Mouse (Mus musculus): ENCODE data around the gene Mybpc2. TPM values are rescaled to one million over a fixed set of nuclear protein-coding genes. Genes with fewer than 3 reads are reported as not detected.

Mybpc2 gene
- polyA plus RNA-seq, 1 experiment from 2014 or later: 0.04 TPM

DNA sequence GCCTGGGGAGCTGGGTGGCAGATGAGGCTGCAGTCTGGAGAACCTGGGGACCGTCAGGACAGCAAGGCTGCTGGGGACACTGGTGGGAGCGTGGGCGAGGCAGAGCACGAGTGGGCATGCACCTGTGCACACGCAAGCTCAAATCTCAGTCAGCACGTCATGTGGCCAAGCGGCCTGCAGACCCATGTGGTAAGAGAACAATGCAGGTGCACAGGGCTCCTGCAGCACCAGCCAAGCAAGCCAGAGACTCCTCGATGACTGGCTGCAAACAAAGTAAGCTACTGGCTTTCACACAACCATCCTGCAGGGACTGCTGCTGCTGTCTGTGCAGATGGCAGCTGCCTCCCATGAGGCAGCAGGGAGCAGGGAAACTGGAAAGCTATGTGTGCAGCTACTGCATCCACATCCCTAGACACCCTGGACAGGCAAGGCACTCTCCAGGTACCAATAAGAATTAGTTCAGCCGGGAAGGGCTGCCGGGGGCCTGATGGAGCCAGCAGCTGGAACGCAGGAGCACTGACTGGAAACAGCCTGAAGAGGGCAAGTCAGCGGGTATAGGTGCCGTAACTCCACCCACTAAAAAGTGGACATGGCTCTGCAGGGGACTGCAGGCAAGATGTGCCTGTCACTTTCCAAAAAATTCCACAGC is 37.4 kb downstream of the Mybpc2 start:
- WGBS: 71% methylated on average over 13 of the region's 13 CpGs
- Histone ChIP-seq H3K4me1 (peaks cover 9% of the 10 kb centered on the region), H3K27ac (replicated peaks) (no peak overlapping the region), H3K27me3 (replicated peaks; ENCODE audit: low read depth, poor library complexity, severe bottlenecking) (peaks cover 13% of the 10 kb centered on the region), H3K9me3 (no peaks in the 10 kb centered on the region), H3K4me3 (no peak overlapping the region), H3K36me3 (replicated peaks) (peaks cover 44% of the 10 kb centered on the region)
- no peak for DNase-seq (ENCODE audit: low spot score)

DNA sequence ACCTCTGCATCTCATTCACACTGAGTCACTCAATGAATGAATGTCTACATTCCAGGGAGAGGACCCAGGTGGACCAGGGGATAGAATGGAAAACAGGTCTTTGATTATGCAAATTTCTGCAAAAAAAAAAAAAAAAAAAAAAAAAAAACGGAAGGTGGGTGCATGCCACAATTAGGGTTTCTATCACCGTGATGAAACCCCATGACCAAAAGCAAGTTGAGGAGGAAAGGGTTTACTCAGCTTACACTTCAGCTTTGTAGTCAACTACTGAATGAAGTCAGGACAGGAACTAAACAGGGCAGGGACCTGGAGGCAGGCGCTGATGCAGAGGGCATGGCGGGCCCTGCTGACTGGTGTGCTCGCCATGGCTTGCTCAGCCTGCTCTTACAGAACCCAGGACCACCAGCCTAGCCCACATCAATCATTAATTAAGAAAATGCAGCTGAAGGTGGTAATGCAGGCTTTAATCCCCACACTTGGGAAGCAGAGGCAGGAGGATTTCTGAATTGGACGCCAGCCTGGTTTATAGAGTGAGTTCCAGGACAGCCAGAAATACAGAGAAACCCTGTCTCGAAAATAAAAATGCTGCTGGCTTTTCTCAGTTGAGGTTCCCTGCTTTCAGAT is 38.8 kb downstream of the Mybpc2 start:
- WGBS: 78% methylated on average over 7 of the region's 7 CpGs
- H3K4me3 ChIP-seq: no peak overlapping the region
- no peak for DNase-seq (ENCODE audit: low spot score)

DNA sequence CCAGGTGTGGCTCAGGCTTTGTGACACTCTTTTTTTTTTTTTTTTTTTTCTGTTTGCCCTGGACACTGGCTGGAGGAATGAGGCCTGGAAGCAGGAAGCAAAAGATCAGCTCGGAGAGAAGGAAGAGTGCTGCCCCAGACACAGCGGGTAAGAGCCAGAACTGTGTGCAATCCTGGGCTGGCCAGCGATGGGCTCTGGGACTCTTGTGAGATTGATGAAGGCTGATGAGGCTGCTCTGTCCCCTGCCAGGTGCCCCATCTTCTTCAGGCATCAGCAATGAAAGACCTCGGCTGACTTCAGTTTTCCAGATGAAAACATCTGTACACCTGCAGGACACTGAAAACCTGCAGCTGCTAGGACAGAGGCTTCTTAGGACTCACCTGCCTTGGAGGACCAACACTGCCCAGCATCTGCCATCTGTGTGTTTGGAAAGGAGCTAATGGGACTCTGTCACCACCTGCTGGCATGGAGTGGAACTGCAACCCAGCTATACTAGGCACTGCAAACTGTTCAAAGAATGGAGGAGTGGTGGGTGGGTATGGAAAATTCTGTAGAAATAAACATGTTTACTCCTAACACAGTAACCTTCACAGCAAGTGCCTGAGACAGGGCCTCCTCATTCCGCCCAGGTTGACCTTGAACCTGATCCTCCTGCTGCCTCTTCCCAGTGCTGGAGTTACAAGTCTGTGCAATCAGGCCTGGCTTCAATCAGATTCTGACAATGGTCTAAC is 39.5 kb downstream of the Mybpc2 start:
- peak; percentile 84 for DNase-seq (ENCODE audit: low spot score)
- H3K27ac ChIP-seq (replicated peaks): no peak overlapping the region
- peaks cover 9% of the 10 kb centered on the region for H3K4me1 ChIP-seq
- no peaks in the 10 kb centered on the region for H3K9me3 ChIP-seq
- H3K27me3 ChIP-seq (replicated peaks; ENCODE audit: low read depth, poor library complexity, severe bottlenecking): peaks cover 32% of the 10 kb centered on the region
- 30% methylated on average over 5 of the region's 5 CpGs for WGBS
- no peak overlapping the region for H3K4me3 ChIP-seq
- peaks cover 23% of the 10 kb centered on the region for H3K36me3 ChIP-seq (replicated peaks)

More for the DNA sequence above, 38.8 kb downstream of the Mybpc2 start:
- H3K4me1 ChIP-seq: peaks cover 9% of the 10 kb centered on the region
- H3K36me3 ChIP-seq (replicated peaks): peaks cover 30% of the 10 kb centered on the region
- peaks cover 25% of the 10 kb centered on the region for H3K27me3 ChIP-seq (replicated peaks; ENCODE audit: low read depth, poor library complexity, severe bottlenecking)
- no peak overlapping the region for H3K27ac ChIP-seq (replicated peaks)
- H3K9me3 ChIP-seq: no peaks in the 10 kb centered on the region

DNA sequence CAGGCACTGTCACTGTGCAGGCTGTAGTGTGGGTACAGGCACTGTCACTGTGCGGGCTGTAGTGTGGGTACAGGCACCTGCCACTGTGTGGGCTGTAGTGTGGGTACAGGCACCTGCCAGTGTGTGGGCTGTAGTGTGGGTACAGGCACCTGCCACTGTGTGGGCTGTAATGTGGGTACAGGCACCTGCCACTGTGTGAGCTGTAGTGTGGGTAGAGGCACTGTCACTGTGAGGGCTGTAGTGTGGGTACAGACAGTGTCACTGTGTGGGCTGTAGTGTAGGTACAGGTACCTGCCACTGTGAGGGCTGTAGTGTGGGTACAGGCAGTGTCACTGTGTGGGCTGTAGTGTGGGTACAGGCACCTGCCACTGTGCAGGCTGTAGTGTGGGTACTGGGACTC is 40.3 kb downstream of the Mybpc2 start:
- no peaks in the 10 kb centered on the region for H3K9me3 ChIP-seq
- no peak overlapping the region; the same call in 1 of the 2 replicates for H3K27ac ChIP-seq (replicated peaks)
- peaks cover 15% of the 10 kb centered on the region for H3K36me3 ChIP-seq (replicated peaks)
- peaks cover 41% of the 10 kb centered on the region for H3K27me3 ChIP-seq (replicated peaks; ENCODE audit: low read depth, poor library complexity, severe bottlenecking)
- H3K4me1 ChIP-seq: peaks cover 9% of the 10 kb centered on the region
- H3K4me3 ChIP-seq: no peak overlapping the region
- DNase-seq (ENCODE audit: low spot score): no peak
- 94% methylated on average over 1 of the region's 1 CpGs for WGBS

DNA sequence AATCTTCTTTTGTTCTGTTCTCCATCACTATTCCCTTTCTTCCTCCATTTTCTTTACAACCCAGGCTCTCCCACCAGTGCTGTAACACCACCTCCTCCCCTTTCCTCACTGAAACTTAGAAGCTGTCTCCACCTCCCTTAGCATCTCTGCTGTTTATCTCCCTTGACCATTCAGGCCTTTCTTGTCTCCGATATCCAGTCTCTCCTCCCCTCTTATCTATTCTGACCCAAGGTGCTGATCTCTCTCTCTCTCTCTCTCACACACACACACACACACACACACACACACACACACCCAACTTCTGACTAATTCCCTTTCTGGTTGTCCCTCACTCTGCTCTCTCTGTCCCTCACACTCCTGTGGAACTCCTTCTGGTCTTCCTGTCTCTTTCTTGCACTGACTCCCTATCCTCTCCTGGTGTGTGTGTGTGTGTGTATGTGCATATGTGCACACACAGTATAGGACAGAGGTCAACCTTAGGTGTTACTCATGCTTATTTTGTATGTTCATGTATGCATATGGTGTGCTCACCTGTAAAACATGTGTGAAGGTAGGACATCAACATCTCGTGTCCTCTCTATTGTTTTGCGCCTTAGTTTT is 41.5 kb downstream of the Mybpc2 start:
- no peak for DNase-seq (ENCODE audit: low spot score)
- no peak overlapping the region for H3K27ac ChIP-seq (replicated peaks)

DNA sequence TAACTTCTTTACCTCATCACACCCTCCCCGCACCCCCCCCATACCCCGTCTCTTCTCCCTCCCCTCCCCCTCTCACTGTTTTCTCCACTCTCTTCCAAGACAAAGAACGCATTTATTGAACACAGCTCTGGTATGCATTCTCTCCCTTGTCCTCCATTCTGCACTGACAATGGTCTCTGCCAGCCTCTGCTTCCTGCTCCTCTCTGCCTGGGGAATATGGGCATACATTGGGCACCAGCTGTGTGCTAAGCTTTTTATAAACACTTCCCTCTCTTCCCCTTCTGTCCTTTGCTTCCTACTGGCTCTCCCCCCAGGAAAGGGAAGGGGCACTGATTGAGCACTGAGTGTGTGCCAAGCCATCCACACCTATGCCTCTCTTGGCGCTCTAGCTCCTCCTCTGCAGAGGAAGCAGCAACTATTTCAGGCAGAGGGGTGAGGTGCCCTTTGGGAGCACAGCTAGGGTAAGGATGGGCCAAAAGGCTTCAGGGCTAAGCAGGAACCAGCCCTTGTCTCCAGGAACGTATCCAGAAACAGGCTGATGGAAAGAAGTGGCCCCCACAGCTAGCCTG is 49.3 kb downstream of the Mybpc2 start:
- H3K27me3 ChIP-seq (replicated peaks; ENCODE audit: low read depth, poor library complexity, severe bottlenecking): peaks cover 71% of the 10 kb centered on the region
- DNase-seq (ENCODE audit: low spot score): no peak

More for the DNA sequence above, 41.5 kb downstream of the Mybpc2 start:
- WGBS: 78% methylated on average over 3 of the region's 3 CpGs
- H3K4me3 ChIP-seq: no peak overlapping the region
- peaks cover 9% of the 10 kb centered on the region for H3K4me1 ChIP-seq
- peaks cover 5% of the 10 kb centered on the region; the same call in 1 of the 2 replicates for H3K36me3 ChIP-seq (replicated peaks)
- no peaks in the 10 kb centered on the region for H3K9me3 ChIP-seq
- H3K27me3 ChIP-seq (replicated peaks; ENCODE audit: low read depth, poor library complexity, severe bottlenecking): peaks cover 53% of the 10 kb centered on the region

DNA sequence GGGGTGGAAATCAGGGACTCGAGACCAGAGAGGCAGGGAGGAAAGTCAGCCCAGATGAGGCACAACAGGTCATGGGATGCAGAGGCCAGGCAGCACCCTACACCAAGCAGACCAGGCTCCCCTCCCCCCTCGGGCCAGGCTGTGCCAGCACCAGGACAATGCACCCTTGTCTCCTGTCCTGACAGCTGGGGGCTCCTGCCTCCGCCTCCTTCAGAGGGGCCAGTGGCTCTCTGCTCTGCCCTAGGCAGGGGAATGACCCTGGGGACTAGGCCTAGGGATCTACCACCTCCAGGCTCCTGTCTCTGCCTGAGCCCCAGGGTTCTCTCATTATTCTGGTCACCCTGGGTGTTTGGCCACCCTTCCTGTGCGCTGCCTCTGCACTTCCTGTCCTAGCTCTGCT is 50.0 kb downstream of the Mybpc2 start:
- H3K27me3 ChIP-seq (replicated peaks; ENCODE audit: low read depth, poor library complexity, severe bottlenecking): peaks cover 64% of the 10 kb centered on the region
- no peaks in the 10 kb centered on the region for H3K9me3 ChIP-seq
- H3K27ac ChIP-seq (replicated peaks): peak overlapping the region; percentile 73
- peak; percentile 55 for DNase-seq (ENCODE audit: low spot score)
- peaks cover 3% of the 10 kb centered on the region; the same call in 1 of the 2 replicates for H3K36me3 ChIP-seq (replicated peaks)
- 4% methylated on average over 4 of the region's 4 CpGs for WGBS
- no peak overlapping the region; the same call in 1 of the 2 replicates for H3K4me3 ChIP-seq
- peaks cover 49% of the 10 kb centered on the region for H3K4me1 ChIP-seq

More for the DNA sequence above, 49.3 kb downstream of the Mybpc2 start:
- no peak overlapping the region for H3K4me3 ChIP-seq
- H3K4me1 ChIP-seq: peaks cover 47% of the 10 kb centered on the region
- H3K9me3 ChIP-seq: no peaks in the 10 kb centered on the region
- 0 out of 2 replicates have a peak, but pooled peaks cover 3% of the 10 kb centered on the region for H3K36me3 ChIP-seq (replicated peaks)
- peak overlapping the region; percentile 76 for H3K27ac ChIP-seq (replicated peaks)
- WGBS: 34% methylated on average over 5 of the region's 5 CpGs

DNA sequence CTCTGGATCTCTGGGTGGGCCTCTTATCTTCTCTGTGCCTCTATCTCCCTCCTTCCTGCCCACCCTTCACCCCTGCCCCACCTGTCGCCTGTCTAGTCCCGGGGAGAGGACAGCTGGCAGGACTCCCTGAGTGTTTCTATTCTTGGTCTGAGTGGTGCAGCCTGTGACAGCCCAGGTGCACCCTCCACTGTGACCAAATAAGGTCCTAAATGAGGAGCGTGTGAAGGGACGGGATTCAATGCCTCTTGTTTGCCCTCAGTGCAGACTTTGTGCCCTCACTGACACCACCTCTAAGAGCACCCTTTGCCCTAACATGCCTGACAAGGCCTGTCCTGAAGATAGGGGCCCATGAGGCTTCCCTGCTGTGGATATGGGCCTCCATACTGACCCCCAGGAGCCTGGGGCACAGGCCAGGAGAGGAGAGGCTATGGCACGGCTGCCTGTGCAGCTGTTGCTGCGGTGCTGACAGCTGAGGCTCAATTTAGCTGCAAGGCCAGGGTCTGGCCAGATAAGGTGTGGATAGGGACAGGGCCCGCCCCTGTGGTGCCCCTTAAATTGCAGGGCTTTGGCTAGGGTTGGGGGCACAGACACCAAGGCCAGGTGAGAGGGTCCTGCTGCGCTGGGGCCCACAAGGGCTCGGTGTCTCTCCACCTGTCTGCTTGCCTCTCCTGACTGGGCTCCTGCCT is 51.4 kb downstream of the Mybpc2 start:
- Histone ChIP-seq H3K4me3 (no peak overlapping the region), H3K27ac (replicated peaks) (peak overlapping the region; percentile 58), H3K4me1 (peaks cover 62% of the 10 kb centered on the region), H3K27me3 (replicated peaks; ENCODE audit: low read depth, poor library complexity, severe bottlenecking) (peaks cover 51% of the 10 kb centered on the region), H3K9me3 (no peaks in the 10 kb centered on the region), H3K36me3 (replicated peaks) (peaks cover 3% of the 10 kb centered on the region; the same call in 1 of the 2 replicates)
- no peak for DNase-seq (ENCODE audit: low spot score)
- 65% methylated on average over 9 of the region's 9 CpGs for WGBS

DNA sequence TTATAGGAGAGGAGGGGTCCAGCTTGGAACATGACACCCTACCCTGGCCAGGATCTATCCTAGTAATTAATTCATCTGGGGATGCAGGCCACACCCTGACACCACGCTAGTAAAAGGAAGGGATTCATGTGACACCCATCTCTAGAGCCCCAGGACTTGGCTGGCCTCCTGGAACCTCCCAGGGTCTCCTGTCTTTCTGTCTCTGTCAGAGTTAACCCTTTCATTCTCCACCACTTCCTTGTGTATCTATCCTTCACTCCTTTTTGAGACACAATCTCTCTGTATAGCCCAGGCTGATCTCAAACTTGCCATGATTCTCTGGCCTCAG is 51.9 kb downstream of the Mybpc2 start:
- 9% methylated on average over 1 of the region's 1 CpGs for WGBS
- Histone ChIP-seq H3K4me1 (peaks cover 64% of the 10 kb centered on the region), H3K27me3 (replicated peaks; ENCODE audit: low read depth, poor library complexity, severe bottlenecking) (peaks cover 45% of the 10 kb centered on the region), H3K36me3 (replicated peaks) (peaks cover 3% of the 10 kb centered on the region; the same call in 1 of the 2 replicates), H3K9me3 (no peaks in the 10 kb centered on the region), H3K27ac (replicated peaks) (0 out of 2 replicates have a peak overlapping the region, but pooled peaks have one; percentile 58), H3K4me3 (no peak overlapping the region)
- DNase-seq (ENCODE audit: low spot score): no peak

DNA sequence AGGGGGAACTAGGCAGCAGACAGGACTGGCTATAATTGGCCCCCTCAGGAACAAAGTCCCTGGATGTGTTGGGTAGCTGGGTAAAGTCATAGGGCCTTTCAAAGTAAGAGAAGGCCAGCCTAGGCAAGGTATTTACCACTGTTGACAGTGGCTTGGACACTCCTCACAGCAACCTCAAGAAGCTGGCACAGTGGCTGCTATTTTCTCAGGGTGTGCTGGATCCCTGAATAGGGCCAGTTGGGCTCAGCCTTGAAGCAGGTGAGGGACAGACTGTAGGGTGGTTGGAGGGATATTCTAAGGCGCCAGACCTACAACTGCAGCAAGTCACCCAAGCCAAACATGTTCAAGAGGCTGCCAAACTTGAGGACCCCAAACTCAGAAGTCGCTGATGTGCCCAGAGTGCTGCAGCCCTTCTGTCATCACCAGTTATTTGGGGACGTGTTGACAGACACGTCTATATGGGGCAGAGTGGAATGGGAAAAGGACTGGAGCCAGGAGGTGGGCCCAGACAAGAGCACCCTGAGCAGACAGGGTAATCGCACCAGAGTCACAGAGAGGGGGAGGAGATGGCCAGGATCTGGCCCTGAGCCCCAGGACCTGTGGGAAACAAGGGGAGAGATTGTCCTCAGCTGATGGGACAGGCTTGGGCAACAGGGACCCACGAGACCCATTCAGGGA is 52.4 kb downstream of the Mybpc2 start:
- Histone ChIP-seq H3K9me3 (no peaks in the 10 kb centered on the region), H3K27ac (replicated peaks) (0 out of 2 replicates have a peak overlapping the region, but pooled peaks have one; percentile 14), H3K4me1 (peaks cover 68% of the 10 kb centered on the region), H3K36me3 (replicated peaks) (peaks cover 3% of the 10 kb centered on the region; the same call in 1 of the 2 replicates), H3K27me3 (replicated peaks; ENCODE audit: low read depth, poor library complexity, severe bottlenecking) (peaks cover 40% of the 10 kb centered on the region), H3K4me3 (no peak overlapping the region)
- WGBS: 47% methylated on average over 6 of the region's 6 CpGs
- no peak for DNase-seq (ENCODE audit: low spot score)

Measured in embryonic facial prominence, embryonic 10.5 days (tissue).